Mouse (Mus musculus): ENCODE data around the gene 2510009E07Rik. TPM values are rescaled to one million over a fixed set of nuclear protein-coding genes. Genes with fewer than 3 reads are reported as not detected.

Gene 2510009E07Rik
- polyA plus RNA-seq, 1 experiment from 2014 or later = 73.9 TPM

DNA sequence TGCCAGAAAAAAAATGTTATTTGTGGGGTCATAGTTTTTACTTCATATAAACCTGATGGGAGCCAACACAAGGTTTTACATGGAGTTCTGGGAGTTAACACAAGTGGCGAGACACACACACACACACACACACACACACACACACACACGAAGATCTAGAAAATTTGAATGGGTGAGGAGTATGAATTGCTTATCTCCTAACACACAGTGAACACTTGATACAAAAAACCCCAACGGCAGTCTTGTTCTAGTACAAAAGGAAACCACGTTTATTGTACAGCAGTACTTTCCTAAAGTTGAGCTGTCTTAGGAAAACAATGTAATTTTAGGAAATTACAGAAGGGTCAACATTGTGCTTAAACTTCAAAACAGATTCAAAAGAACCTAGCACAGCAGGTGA lies 45.7 kb downstream of the 2510009E07Rik start:
- no peak overlapping the region for H3K4me3 ChIP-seq (replicated peaks; ENCODE audit: low read depth, low read length)
- H3K27me3 ChIP-seq (ENCODE audit: control insufficient read depth, insufficient read depth, low read length) = no peaks in the 10 kb centered on the region
- H3K9me3 ChIP-seq (ENCODE audit: control insufficient read depth, low read length) = no peaks in the 10 kb centered on the region
- H3K9ac ChIP-seq (replicated peaks; ENCODE audit: low read length) = no peak overlapping the region
- DNase-seq (no peak), ATAC-seq (ENCODE audit: low FRiP score, low TSS enrichment) (no peak)
- H3K36me3 ChIP-seq (ENCODE audit: control insufficient read depth, insufficient read depth, low read length) = peaks cover 42% of the 10 kb centered on the region
- 88% methylated on average over 4 of the region's 4 CpGs for WGBS
- no peak overlapping the region for H3K4me2 ChIP-seq (ENCODE audit: low read length)
- no peak overlapping the region for H3K27ac ChIP-seq (replicated peaks; ENCODE audit: low read depth, low read length)
- peaks cover 20% of the 10 kb centered on the region; the same call in 1 of the 2 replicates for H3K4me1 ChIP-seq (ENCODE audit: control insufficient read depth, insufficient read depth, low read length)

- H3K9ac ChIP-seq (replicated peaks; ENCODE audit: low read length) = no peak overlapping the region
- no peak overlapping the region for H3K27ac ChIP-seq (replicated peaks; ENCODE audit: low read depth, low read length)
- DNase-seq = no peak
- H3K4me1 ChIP-seq (ENCODE audit: control insufficient read depth, insufficient read depth, low read length) = peaks cover 20% of the 10 kb centered on the region; the same call in 1 of the 2 replicates
- H3K36me3 ChIP-seq (ENCODE audit: control insufficient read depth, insufficient read depth, low read length) = peaks cover 38% of the 10 kb centered on the region
- no peak for ATAC-seq (ENCODE audit: low FRiP score, low TSS enrichment)
- H3K4me3 ChIP-seq (replicated peaks; ENCODE audit: low read depth, low read length) = no peak overlapping the region
- H3K9me3 ChIP-seq (ENCODE audit: control insufficient read depth, low read length) = no peaks in the 10 kb centered on the region
- WGBS = 56% methylated on average over 3 of the region's 3 CpGs
- no peaks in the 10 kb centered on the region for H3K27me3 ChIP-seq (ENCODE audit: control insufficient read depth, insufficient read depth, low read length)
- no peak overlapping the region for H3K4me2 ChIP-seq (ENCODE audit: low read length)
Measured at GRCm38 (mm10) chr16:21646496-21646895, 48.0 kb downstream of the 2510009E07Rik start.

GRCm38 (mm10) chr16:21645915-21646314 lies 48.5 kb downstream of the 2510009E07Rik start:
- Histone ChIP-seq H3K9ac (replicated peaks; ENCODE audit: low read length) (no peak overlapping the region), H3K4me2 (ENCODE audit: low read length) (no peak overlapping the region), H3K4me1 (ENCODE audit: control insufficient read depth, insufficient read depth, low read length) (peaks cover 20% of the 10 kb centered on the region; the same call in 1 of the 2 replicates), H3K27ac (replicated peaks; ENCODE audit: low read depth, low read length) (no peak overlapping the region), H3K27me3 (ENCODE audit: control insufficient read depth, insufficient read depth, low read length) (no peaks in the 10 kb centered on the region), H3K9me3 (ENCODE audit: control insufficient read depth, low read length) (no peaks in the 10 kb centered on the region), H3K36me3 (ENCODE audit: control insufficient read depth, insufficient read depth, low read length) (peaks cover 39% of the 10 kb centered on the region), H3K4me3 (replicated peaks; ENCODE audit: low read depth, low read length) (no peak overlapping the region)
- DNase-seq (no peak), ATAC-seq (ENCODE audit: low FRiP score, low TSS enrichment) (no peak)
- WGBS = 84% methylated on average over 3 of the region's 3 CpGs

- Histone ChIP-seq H3K9me3 (ENCODE audit: control insufficient read depth, low read length) (no peaks in the 10 kb centered on the region), H3K4me2 (ENCODE audit: low read length) (no peak overlapping the region), H3K9ac (replicated peaks; ENCODE audit: low read length) (no peak overlapping the region), H3K27ac (replicated peaks; ENCODE audit: low read depth, low read length) (peak overlapping the region; percentile 66), H3K4me1 (ENCODE audit: control insufficient read depth, insufficient read depth, low read length) (peaks cover 20% of the 10 kb centered on the region; the same call in 1 of the 2 replicates), H3K27me3 (ENCODE audit: control insufficient read depth, insufficient read depth, low read length) (no peaks in the 10 kb centered on the region), H3K4me3 (replicated peaks; ENCODE audit: low read depth, low read length) (no peak overlapping the region), H3K36me3 (ENCODE audit: control insufficient read depth, insufficient read depth, low read length) (peaks cover 33% of the 10 kb centered on the region)
- ATAC-seq (ENCODE audit: low FRiP score, low TSS enrichment) = no peak
- no peak for DNase-seq
- 57% methylated on average over 3 of the region's 3 CpGs for WGBS
Measured at GRCm38 (mm10) chr16:21644574-21644973, 49.9 kb downstream of the 2510009E07Rik start.

- Histone ChIP-seq H3K36me3 (ENCODE audit: control insufficient read depth, insufficient read depth, low read length) (peaks cover 30% of the 10 kb centered on the region), H3K4me3 (replicated peaks; ENCODE audit: low read depth, low read length) (no peak overlapping the region), H3K9ac (replicated peaks; ENCODE audit: low read length) (no peak overlapping the region), H3K4me2 (ENCODE audit: low read length) (no peak overlapping the region), H3K27me3 (ENCODE audit: control insufficient read depth, insufficient read depth, low read length) (no peaks in the 10 kb centered on the region), H3K27ac (replicated peaks; ENCODE audit: low read depth, low read length) (peak overlapping the region; percentile 66), H3K9me3 (ENCODE audit: control insufficient read depth, low read length) (no peaks in the 10 kb centered on the region), H3K4me1 (ENCODE audit: control insufficient read depth, insufficient read depth, low read length) (peaks cover 20% of the 10 kb centered on the region; the same call in 1 of the 2 replicates)
- peak; percentile 38 for DNase-seq
- ATAC-seq (ENCODE audit: low FRiP score, low TSS enrichment) = 0 out of 2 replicates have a peak, but pooled peaks have one; percentile 51
- WGBS = 44% methylated on average over 17 of the region's 17 CpGs
Measured at GRCm38 (mm10) chr16:21644066-21644561, 50.4 kb downstream of the 2510009E07Rik start.

GRCm38 (mm10) chr16:21643621-21644041 lies 50.8 kb downstream of the 2510009E07Rik start:
- Histone ChIP-seq H3K9ac (replicated peaks; ENCODE audit: low read length) (no peak overlapping the region), H3K4me1 (ENCODE audit: control insufficient read depth, insufficient read depth, low read length) (peaks cover 20% of the 10 kb centered on the region; the same call in 1 of the 2 replicates), H3K36me3 (ENCODE audit: control insufficient read depth, insufficient read depth, low read length) (peaks cover 26% of the 10 kb centered on the region), H3K4me2 (ENCODE audit: low read length) (no peak overlapping the region), H3K4me3 (replicated peaks; ENCODE audit: low read depth, low read length) (no peak overlapping the region), H3K27ac (replicated peaks; ENCODE audit: low read depth, low read length) (peak overlapping the region; percentile 66), H3K9me3 (ENCODE audit: control insufficient read depth, low read length) (no peaks in the 10 kb centered on the region), H3K27me3 (ENCODE audit: control insufficient read depth, insufficient read depth, low read length) (no peaks in the 10 kb centered on the region)
- 80% methylated on average over 2 of the region's 2 CpGs for WGBS
- DNase-seq (no peak), ATAC-seq (ENCODE audit: low FRiP score, low TSS enrichment) (no peak)

DNA sequence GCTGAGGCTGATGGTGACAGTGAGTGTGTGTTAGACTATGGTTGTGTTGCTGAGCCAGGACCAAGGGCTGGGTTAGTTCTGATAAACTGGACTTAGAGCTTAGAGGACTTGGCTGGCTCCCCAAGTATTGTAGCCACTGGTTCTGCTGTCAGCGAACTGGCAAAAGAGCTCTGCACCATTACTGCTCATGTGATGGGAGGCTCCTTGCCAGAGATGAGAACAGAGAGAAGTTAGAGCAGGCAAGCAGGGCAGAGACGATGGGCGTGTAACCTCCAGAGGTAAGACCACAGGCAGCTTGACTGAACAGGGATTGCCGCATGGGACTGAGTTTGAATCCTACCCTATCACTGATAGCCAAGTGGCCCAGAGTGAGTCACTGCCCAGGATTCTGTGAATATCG lies 51.6 kb downstream of the 2510009E07Rik start:
- Histone ChIP-seq H3K9me3 (ENCODE audit: control insufficient read depth, low read length) (no peaks in the 10 kb centered on the region), H3K4me3 (replicated peaks; ENCODE audit: low read depth, low read length) (no peak overlapping the region), H3K9ac (replicated peaks; ENCODE audit: low read length) (no peak overlapping the region), H3K27me3 (ENCODE audit: control insufficient read depth, insufficient read depth, low read length) (no peaks in the 10 kb centered on the region), H3K36me3 (ENCODE audit: control insufficient read depth, insufficient read depth, low read length) (peaks cover 23% of the 10 kb centered on the region), H3K4me2 (ENCODE audit: low read length) (no peak overlapping the region), H3K27ac (replicated peaks; ENCODE audit: low read depth, low read length) (no peak overlapping the region), H3K4me1 (ENCODE audit: control insufficient read depth, insufficient read depth, low read length) (peaks cover 20% of the 10 kb centered on the region; the same call in 1 of the 2 replicates)
- ATAC-seq (ENCODE audit: low FRiP score, low TSS enrichment) (no peak), DNase-seq (no peak)
- 92% methylated on average over 5 of the region's 5 CpGs for WGBS

DNA sequence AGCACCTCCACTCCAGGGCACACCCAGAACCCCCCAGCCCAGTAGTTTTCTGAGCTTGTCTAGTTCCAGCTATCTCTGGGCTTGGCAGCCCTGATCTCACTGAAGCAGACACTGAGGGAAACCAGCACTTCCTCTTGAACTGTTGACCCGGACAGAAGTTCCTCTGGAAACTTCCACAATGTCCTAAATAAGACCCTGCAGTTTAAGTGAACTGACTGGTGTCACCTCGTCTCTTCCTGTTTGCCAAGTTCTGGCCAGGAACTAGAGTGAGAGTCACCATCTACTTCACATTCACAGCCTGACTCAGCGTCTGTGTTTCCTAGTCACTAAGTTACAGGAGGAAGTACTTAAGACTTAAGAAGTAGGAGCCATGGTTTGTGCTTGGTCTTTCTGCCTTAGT lies 52.5 kb downstream of the 2510009E07Rik start:
- Histone ChIP-seq H3K4me2 (ENCODE audit: low read length) (no peak overlapping the region), H3K27ac (replicated peaks; ENCODE audit: low read depth, low read length) (no peak overlapping the region), H3K36me3 (ENCODE audit: control insufficient read depth, insufficient read depth, low read length) (peaks cover 17% of the 10 kb centered on the region), H3K9ac (replicated peaks; ENCODE audit: low read length) (no peak overlapping the region), H3K9me3 (ENCODE audit: control insufficient read depth, low read length) (no peaks in the 10 kb centered on the region), H3K27me3 (ENCODE audit: control insufficient read depth, insufficient read depth, low read length) (no peaks in the 10 kb centered on the region), H3K4me3 (replicated peaks; ENCODE audit: low read depth, low read length) (no peak overlapping the region), H3K4me1 (ENCODE audit: control insufficient read depth, insufficient read depth, low read length) (peaks cover 20% of the 10 kb centered on the region; the same call in 1 of the 2 replicates)
- DNase-seq = no peak
- no peak for ATAC-seq (ENCODE audit: low FRiP score, low TSS enrichment)
- WGBS = 91% methylated on average over 3 of the region's 3 CpGs

DNA sequence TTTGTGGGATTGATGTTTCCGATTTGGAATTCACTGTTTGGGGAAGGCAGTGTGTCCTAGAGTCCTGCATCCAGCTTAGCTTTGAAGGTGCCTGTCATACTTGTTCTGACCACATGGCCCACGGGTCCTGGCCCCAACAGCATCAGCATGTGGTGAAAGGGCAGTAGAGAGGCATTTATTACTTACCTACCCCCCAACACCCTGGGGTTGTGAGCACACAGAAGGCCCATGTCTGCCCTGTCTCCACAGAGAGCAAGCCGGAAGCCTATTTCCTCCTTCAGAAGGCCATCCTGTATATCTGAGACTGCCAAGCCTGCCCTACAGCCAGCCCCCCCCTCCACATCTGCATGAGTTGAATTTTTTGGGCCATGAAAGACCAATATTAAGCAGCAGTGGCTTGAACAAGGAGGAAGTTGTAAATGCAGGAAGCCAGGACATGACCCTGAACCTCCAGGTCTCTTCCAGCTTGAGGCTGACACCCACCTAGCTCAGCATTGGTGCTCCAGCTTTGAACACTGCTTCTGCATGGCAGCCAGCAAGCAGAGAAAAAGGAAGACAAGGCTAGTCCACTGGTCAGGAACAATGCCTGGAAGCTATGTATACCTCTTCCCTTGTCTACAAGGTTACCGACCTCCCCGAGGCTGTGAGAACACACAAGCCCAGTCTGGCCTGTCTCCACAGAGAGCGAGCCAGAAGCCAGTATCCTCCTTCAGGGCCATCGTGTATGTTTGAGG lies 53.5 kb downstream of the 2510009E07Rik start:
- H3K4me1 ChIP-seq (ENCODE audit: control insufficient read depth, insufficient read depth, low read length) = peaks cover 12% of the 10 kb centered on the region; the same call in 1 of the 2 replicates
- 91% methylated on average over 7 of the region's 7 CpGs for WGBS
- DNase-seq = no peak

More for the DNA sequence above, 53.5 kb downstream of the 2510009E07Rik start:
- Histone ChIP-seq H3K9ac (replicated peaks; ENCODE audit: low read length) (no peak overlapping the region), H3K4me3 (replicated peaks; ENCODE audit: low read depth, low read length) (no peak overlapping the region), H3K4me2 (ENCODE audit: low read length) (no peak overlapping the region), H3K27me3 (ENCODE audit: control insufficient read depth, insufficient read depth, low read length) (no peaks in the 10 kb centered on the region), H3K36me3 (ENCODE audit: control insufficient read depth, insufficient read depth, low read length) (peaks cover 13% of the 10 kb centered on the region), H3K27ac (replicated peaks; ENCODE audit: low read depth, low read length) (no peak overlapping the region), H3K9me3 (ENCODE audit: control insufficient read depth, low read length) (no peaks in the 10 kb centered on the region)
- no peak for ATAC-seq (ENCODE audit: low FRiP score, low TSS enrichment)

All from midbrain, embryonic 14.5 days (tissue).